Mouse (Mus musculus): Measurements from ENCODE around the gene Gorasp1.
A peak's percentile ranks its signal among the peaks of the same experiment; 100 is the strongest.

Gorasp1 gene

GRCm38 (mm10) chr9:119937005-119937773 is at the start of gene Gorasp1, which contains the start of gene Ttc21a:
Gorasp1 (minus strand) TSS chr9:119937565.
Ttc21a (plus strand) TSS chr9:119937606.
- peak; percentile 88 to 92 for DNase-seq (ENCODE audit: low spot score in 2 of 2)

GRCm38 (mm10) chr9:119985881-119986574 is 48.7 kb upstream of the Gorasp1 start:
- no peak for DNase-seq (ENCODE audit: low spot score in 2 of 2)

DNA sequence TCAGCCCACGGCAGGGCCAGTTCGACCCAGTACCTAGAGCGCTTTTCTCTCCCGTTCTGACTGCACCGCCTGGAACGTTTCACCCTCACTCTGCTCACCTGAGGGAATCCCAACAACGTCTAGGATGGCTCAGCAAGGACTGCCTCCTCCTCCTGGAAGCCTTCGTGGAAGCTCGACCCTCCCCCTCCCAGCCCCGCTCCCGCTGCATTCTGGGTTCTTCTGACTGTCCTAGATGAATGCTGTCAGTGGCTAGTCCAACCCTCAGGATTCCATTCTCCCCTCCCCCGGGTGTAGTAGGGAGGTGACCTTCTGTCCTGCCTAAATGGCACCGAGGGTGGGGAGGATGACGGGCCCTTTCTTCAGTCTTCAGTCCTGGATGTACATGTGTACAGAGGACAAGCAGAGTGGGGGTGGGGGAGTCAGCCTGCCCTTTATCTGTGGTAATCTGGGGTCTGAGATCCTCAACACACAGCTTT is 47.2 kb upstream of the Gorasp1 start, which contains the start of gene Csrnp1:
Gene Csrnp1, minus strand, starts transcription at position 123 of the 476 bp plus-strand sequence.
- DNase-seq (ENCODE audit: low spot score in 2 of 2), result no peak

GRCm38 (mm10) chr9:119983585-119984535 is 46.5 kb upstream of the Gorasp1 start:
- peak; percentile 70 to 79 for DNase-seq (ENCODE audit: low spot score in 2 of 2)

DNA sequence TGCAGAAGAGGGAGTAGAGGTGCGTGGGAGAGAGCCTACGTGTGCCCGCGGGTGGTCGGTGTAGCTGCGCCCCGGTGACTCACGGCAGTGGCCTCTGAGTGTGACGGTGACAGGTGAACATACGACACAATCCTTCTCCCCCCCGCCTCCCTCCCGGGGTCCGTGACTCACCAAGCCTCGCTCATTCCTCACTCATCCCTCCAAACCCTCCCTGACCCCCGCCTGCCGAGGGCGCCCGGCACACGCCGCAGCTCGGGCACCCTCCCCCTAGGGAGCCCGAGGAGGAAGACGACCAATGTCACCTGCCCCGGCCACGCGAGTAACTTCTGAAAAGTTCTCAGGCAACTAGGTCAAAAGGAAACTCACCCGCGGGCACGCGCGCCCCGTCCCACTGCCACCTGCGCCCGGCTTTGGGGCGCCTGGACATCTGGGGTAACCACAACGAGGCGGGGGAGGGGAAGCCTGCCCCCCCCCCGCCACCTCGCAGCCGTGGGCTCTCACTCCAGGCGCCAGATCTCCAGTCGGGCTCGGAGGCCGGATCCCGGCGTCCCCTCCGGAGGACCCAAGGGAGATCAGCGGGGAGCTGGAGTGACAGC is 45.7 kb upstream of the Gorasp1 start:
- DNase-seq (ENCODE audit: low spot score in 2 of 2), result peak; percentile 45 to 55

DNA sequence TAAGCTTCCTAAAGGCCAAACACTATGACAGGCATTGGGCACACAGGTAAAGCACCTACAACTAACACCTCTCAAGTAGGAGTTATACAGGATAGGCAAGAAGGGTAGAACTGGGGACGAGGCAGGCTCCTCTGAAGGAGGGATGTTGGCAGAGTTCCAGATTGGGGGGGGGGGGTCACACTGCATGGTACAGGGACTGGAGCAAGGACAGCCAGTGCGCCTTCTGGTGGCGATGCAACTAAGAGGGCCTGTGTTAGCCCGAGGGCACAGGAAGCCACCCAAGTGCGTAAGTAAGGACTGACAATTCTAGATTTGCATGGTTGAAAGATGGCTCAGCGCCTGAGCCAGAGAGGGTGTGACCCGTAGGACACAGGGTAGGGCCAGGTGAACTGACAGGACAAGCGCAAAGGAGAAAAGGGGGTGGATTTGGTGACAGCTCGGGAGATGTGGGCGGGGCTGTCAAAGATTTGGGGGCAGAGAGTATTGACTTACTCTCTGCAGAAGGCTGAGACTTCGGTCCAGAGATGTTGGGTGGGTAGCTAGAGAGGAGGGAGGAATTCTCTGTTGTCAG is 45.0 kb upstream of the Gorasp1 start:
- DNase-seq (ENCODE audit: low spot score in 2 of 2), result peak in 1 of 2 experiments; percentile 61

- DNase-seq (ENCODE audit: low spot score in 2 of 2), result peak; percentile 45 to 74
Observed at GRCm38 (mm10) chr9:119981183-119982179, 44.1 kb upstream of the Gorasp1 start.

- no peak for DNase-seq (ENCODE audit: low spot score in 2 of 2)
Observed at GRCm38 (mm10) chr9:119980770-119981182, 43.4 kb upstream of the Gorasp1 start.

DNA sequence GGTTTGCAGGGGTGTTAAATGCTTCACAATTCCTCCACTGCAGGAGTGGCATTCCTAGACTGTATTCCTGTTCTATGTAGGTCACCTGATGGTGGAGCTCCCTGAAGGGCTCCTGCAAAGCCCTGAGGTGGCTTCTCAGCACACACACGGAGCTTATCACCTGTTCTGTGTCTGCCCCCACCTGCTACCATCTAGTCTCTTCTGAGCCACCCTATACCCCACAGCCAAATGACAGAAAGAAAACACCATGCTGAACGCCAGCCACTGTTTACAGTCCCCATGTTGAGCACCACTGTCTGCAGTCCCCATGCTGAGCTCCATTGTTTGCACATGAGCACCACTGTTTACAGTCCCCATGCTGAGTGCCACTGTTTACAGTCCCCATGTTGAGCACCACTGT is 42.4 kb upstream of the Gorasp1 start:
- no peak for DNase-seq (ENCODE audit: low spot score in 2 of 2)

- peak in 1 of 2 experiments; percentile 56 for DNase-seq (ENCODE audit: low spot score in 2 of 2)
Observed at GRCm38 (mm10) chr9:119978811-119979441, 41.6 kb upstream of the Gorasp1 start.

GRCm38 (mm10) chr9:119978151-119978810 is 40.9 kb upstream of the Gorasp1 start:
- no peak for DNase-seq (ENCODE audit: low spot score in 2 of 2)

- no peak for DNase-seq (ENCODE audit: low spot score in 2 of 2)
Observed at GRCm38 (mm10) chr9:119977557-119978060, 40.2 kb upstream of the Gorasp1 start.

- no peak for DNase-seq (ENCODE audit: low spot score in 2 of 2)
Observed at GRCm38 (mm10) chr9:119976704-119977556, 39.6 kb upstream of the Gorasp1 start.

- DNase-seq (ENCODE audit: low spot score in 2 of 2), result no peak
Observed at GRCm38 (mm10) chr9:119975286-119975685, 37.9 kb upstream of the Gorasp1 start.

GRCm38 (mm10) chr9:119974609-119975008 is 37.2 kb upstream of the Gorasp1 start:
- no peak for DNase-seq (ENCODE audit: low spot score in 2 of 2)

- no peak for DNase-seq (ENCODE audit: low spot score in 2 of 2)
Observed at GRCm38 (mm10) chr9:119973869-119974520, 36.6 kb upstream of the Gorasp1 start.

DNA sequence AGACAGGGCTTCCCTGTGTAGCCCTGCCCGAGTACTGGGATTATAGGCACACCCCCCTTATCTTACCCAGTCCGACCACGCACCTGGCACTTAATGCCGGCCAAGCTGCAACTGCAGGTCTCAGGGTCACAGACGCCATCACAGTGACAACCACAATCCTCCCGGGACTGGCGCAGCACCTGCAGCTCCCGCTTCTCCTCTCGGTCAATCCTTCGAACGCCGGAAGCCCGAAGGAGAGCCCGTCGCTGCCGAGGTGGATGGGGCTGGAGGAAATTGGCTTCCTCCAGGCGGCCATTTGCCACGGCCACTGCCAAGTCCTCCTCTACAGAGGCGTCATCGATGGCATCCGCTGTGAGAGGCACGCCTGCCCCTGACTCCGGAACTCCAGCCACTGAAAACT is 35.9 kb upstream of the Gorasp1 start:
- no peak for DNase-seq (ENCODE audit: low spot score in 2 of 2)
